Comparison of ENCODE assay signal across 22 mouse cellular contexts in the genomic region with DNA sequence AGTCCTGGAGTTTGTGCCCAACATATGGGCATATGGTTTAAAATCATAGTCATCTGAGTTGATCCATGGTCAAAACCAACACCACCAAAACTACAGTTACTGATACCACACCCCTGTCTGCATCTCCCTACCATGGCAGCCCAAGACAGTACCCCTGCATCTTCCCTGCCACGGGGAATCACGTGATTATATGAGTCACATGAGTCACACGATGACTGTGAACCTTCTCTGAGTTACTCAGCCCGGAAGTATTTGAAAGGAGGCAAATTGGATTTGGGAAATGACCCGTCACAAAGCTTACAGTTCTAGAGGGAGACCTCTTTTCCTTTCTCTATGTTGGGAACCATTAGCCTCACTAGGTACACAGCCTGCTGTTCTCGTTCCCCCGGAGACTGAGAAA.
A peak's percentile ranks its signal among the peaks of the same experiment; 100 is the strongest.
DNase-seq lines count a peak whose midpoint lies in the region; ATAC-seq and TF ChIP-seq lines count a peak whose summit lies in the region.
"Had no signal": no experiment of that assay in that cellular context is flagged by ENCODE, and none has a peak within 500 bp of the region (broad histone marks: within the 10 kb centered on the region; RNA-seq: fewer than 3 reads in every experiment).

No protein-coding gene starts in this region.

- H3K27ac ChIP-seq in kidney, embryonic 16.5 days (ENCODE audit: low read length) = no peak overlapping the region
- H3K27ac ChIP-seq: embryonic facial prominence, embryonic 12.5 days; forebrain, embryonic 13.5 days; heart, embryonic 10.5 days; hindbrain, embryonic 12.5 days had no signal

- peaks cover 13% of the 10 kb centered on the region for H3K4me1 ChIP-seq in kidney, embryonic 16.5 days (ENCODE audit: insufficient read depth, low read length)
- H3K4me1 ChIP-seq: embryonic facial prominence, embryonic 12.5 days; heart, embryonic 10.5 days had no signal

- no peaks in the 10 kb centered on the region for H3K36me3 ChIP-seq in C2C12 (ENCODE audit: control insufficient read depth, insufficient read depth)
- H3K36me3 ChIP-seq in myocyte (ENCODE audit: control insufficient read depth, insufficient read depth) = no peaks in the 10 kb centered on the region
- H3K36me3 ChIP-seq in kidney, embryonic 16.5 days (ENCODE audit: insufficient read depth, low read length) = no peaks in the 10 kb centered on the region
- H3K36me3 ChIP-seq: hindbrain, embryonic 12.5 days had no signal

- no peak for ATAC-seq in kidney, embryonic 16.5 days (ENCODE audit: low FRiP score, low TSS enrichment)
- ATAC-seq: forebrain, embryonic 13.5 days; hindbrain, embryonic 16.5 days had no signal

- H3K27me3 ChIP-seq in C2C12 (ENCODE audit: control insufficient read depth, insufficient read depth, insufficient read length) (no peaks in the 10 kb centered on the region), myocyte (ENCODE audit: control insufficient read depth, insufficient read depth, insufficient read length) (no peaks in the 10 kb centered on the region)
- 0 out of 2 replicates have a peak, but pooled peaks cover 6% of the 10 kb centered on the region for H3K27me3 ChIP-seq in kidney, embryonic 16.5 days (ENCODE audit: insufficient read depth, low read length)
- H3K27me3 ChIP-seq: embryonic facial prominence, embryonic 12.5 days; hindbrain, embryonic 12.5 days had no signal

- H3K79me2 ChIP-seq in C2C12 (ENCODE audit: control insufficient read depth, insufficient read depth) (no peaks in the 10 kb centered on the region), myocyte (ENCODE audit: control insufficient read depth, insufficient read depth) (no peaks in the 10 kb centered on the region)

- no peak for TF ChIP-seq CTCF in C2C12 (IDR thresholded peaks at IDR 0.05; ENCODE audit: control insufficient read depth, insufficient read depth, insufficient read length)

- no peaks in the 10 kb centered on the region for H3K79me3 ChIP-seq in C2C12 (ENCODE audit: low read depth)

- H3K4me2 ChIP-seq in myocyte (ENCODE audit: low read depth) = no peak overlapping the region
- H3K4me2 ChIP-seq in kidney, embryonic 16.5 days (replicated peaks; ENCODE audit: low read depth, low read length) = no peak overlapping the region
- H3K4me2 ChIP-seq: embryonic facial prominence, embryonic 12.5 days; forebrain, embryonic 13.5 days; hindbrain, embryonic 12.5 days had no signal

- no peak overlapping the region for H3K4me3 ChIP-seq in C2C12 (ENCODE audit: insufficient read depth, poor library complexity, severe bottlenecking)
- H3K4me3 ChIP-seq in myocyte = no peak overlapping the region
- no peak overlapping the region for H3K4me3 ChIP-seq in kidney, embryonic 16.5 days (ENCODE audit: low read length)
- H3K4me3 ChIP-seq: embryonic facial prominence, embryonic 12.5 days; forebrain, embryonic 13.5 days; heart, embryonic 10.5 days; hindbrain, embryonic 12.5 days had no signal

- DNase-seq in 3134 (ENCODE audit: extremely low read depth, insufficient read length, low spot score) = peak; percentile 12
- DNase-seq in NIH3T3 (ENCODE audit: low read depth) = peak; percentile 66
- DNase-seq in T-cell, adult 2 months (ENCODE audit: low spot score) = no peak
- no peak for DNase-seq in layer of hippocampus, postnatal 14 days (ENCODE audit: low spot score in 2 of 2)
- DNase-seq: adrenal gland, postnatal 10 days; B cell, adult 2 months; cerebellum, adult 11-12 months; cerebellum, adult 9-10 months; cerebellum, postnatal 25 days; gastrocnemius, postnatal 36 days; heart, adult 11 months; heart, postnatal 10 days; heart, postnatal 4 days; kidney, adult 18-20 months had no signal

- WGBS in kidney, embryonic 16.5 days = 84% methylated on average over 7 of the region's 7 CpGs

- H3K9ac ChIP-seq in kidney, embryonic 16.5 days (replicated peaks; ENCODE audit: low read length) = no peak overlapping the region
- H3K9ac ChIP-seq: embryonic facial prominence, embryonic 12.5 days; forebrain, embryonic 13.5 days; hindbrain, embryonic 12.5 days had no signal

- no peaks in the 10 kb centered on the region for H3K9me3 ChIP-seq in kidney, embryonic 16.5 days (ENCODE audit: low read length)
- H3K9me3 ChIP-seq: embryonic facial prominence, embryonic 12.5 days; forebrain, embryonic 13.5 days; heart, embryonic 10.5 days; hindbrain, embryonic 12.5 days had no signal

- no peak for TF ChIP-seq POLR2A in myocyte (IDR thresholded peaks at IDR 0.05; ENCODE audit: insufficient read length, low read depth)

- H3ac ChIP-seq in C2C12 (ENCODE audit: control insufficient read depth, insufficient read length, low read depth) = no peak overlapping the region
- no peak overlapping the region for H3ac ChIP-seq in myocyte (ENCODE audit: control insufficient read depth, insufficient read length)

TF ChIP-seq in C2C12, 6 proteins besides CTCF, POLR2A, EP300 and RAD21:
- TF ChIP-seq CEBPB (IDR thresholded peaks at IDR 0.05; ENCODE audit: low read depth) (no peak), MYOG (IDR thresholded peaks at IDR 0.05; ENCODE audit: control insufficient read depth, extremely low read depth, insufficient read length) (no peak), FOSL1 (IDR thresholded peaks at IDR 0.05; ENCODE audit: insufficient read depth, low read length, poor library complexity, severe bottlenecking) (peak; percentile 26), USF1 (IDR thresholded peaks at IDR 0.05; ENCODE audit: low read depth) (peak; percentile 93), MAX (IDR thresholded peaks at IDR 0.05) (no peak), MYOD1 (IDR thresholded peaks at IDR 0.05; ENCODE audit: control insufficient read depth, insufficient read length, low read depth) (no peak)

TF ChIP-seq in myocyte, 11 proteins besides CTCF, POLR2A, EP300 and RAD21:
- peak; percentile 87 for TF ChIP-seq USF1 (IDR thresholded peaks at IDR 0.05; ENCODE audit: low read depth)
- TF ChIP-seq MYOD1 (IDR thresholded peaks at IDR 0.05; ENCODE audit: control insufficient read depth in 1 of 3, insufficient read length in 2 of 3, low read depth in 2 of 3) = no peak
TF ChIP-seq in myocyte: peak in this region for 1.

Comparison
In these comparisons a context has a peak if more than half of its experiments do, and no peak if none do; other contexts are left out.
1. DNase-seq: peak in 3134 (single experiment) and NIH3T3 (single experiment); none in T-cell, adult 2 months (single experiment) and layer of hippocampus, postnatal 14 days (0 of 2).